Comparison of ENCODE assay signal across 24 mouse cellular contexts in genomic region chr1:43301866-43302571, GRCm38 (mm10).
DNase-seq lines count a peak whose midpoint lies in the region; ATAC-seq and TF ChIP-seq lines count a peak whose summit lies in the region.
"Had no signal": no experiment of that assay in that cellular context is flagged by ENCODE, and none has a peak within 500 bp of the region (broad histone marks: within the 10 kb centered on the region; RNA-seq: fewer than 3 reads in every experiment).

No protein-coding gene starts in this region.

- no peaks in the 10 kb centered on the region for H3K36me3 ChIP-seq in kidney, embryonic 16.5 days (ENCODE audit: insufficient read depth, low read length)
- no peaks in the 10 kb centered on the region for H3K36me3 ChIP-seq in stomach, embryonic 16.5 days (ENCODE audit: control insufficient read depth, insufficient read depth, low read length)
- no peaks in the 10 kb centered on the region for H3K36me3 ChIP-seq in stomach, postnatal 0 days (ENCODE audit: control insufficient read depth, insufficient read depth, low read length)
- H3K36me3 ChIP-seq: forebrain, embryonic 15.5 days; G1E; limb, embryonic 12.5 days; midbrain, embryonic 15.5 days; neural tube, embryonic 15.5 days had no signal

- ATAC-seq in kidney, embryonic 16.5 days (ENCODE audit: low FRiP score, low TSS enrichment): 0 out of 2 replicates have a peak, but pooled peaks have one; percentile 12
- 0 out of 2 replicates have a peak, but pooled peaks have one; percentile 38 for ATAC-seq in stomach, embryonic 16.5 days (ENCODE audit: insufficient read depth, low FRiP score)
- no peak for ATAC-seq in stomach, postnatal 0 days (ENCODE audit: low FRiP score, low TSS enrichment)
- ATAC-seq: forebrain, embryonic 15.5 days; midbrain, embryonic 15.5 days had no signal

- no peaks in the 10 kb centered on the region for H3K9me3 ChIP-seq in kidney, embryonic 16.5 days (ENCODE audit: low read length)
- no peaks in the 10 kb centered on the region for H3K9me3 ChIP-seq in stomach, embryonic 16.5 days (replicated peaks; ENCODE audit: control insufficient read depth, low read length)
- no peaks in the 10 kb centered on the region for H3K9me3 ChIP-seq in stomach, postnatal 0 days (ENCODE audit: control insufficient read depth, low read length)
- H3K9me3 ChIP-seq: forebrain, embryonic 15.5 days; G1E; limb, embryonic 12.5 days; midbrain, embryonic 15.5 days; neural tube, embryonic 15.5 days had no signal

- no peak for TF ChIP-seq EP300 in stomach, postnatal 0 days (optimal IDR thresholded peaks at IDR 0.05)

- 0 out of 2 replicates have a peak overlapping the region, but pooled peaks have one; percentile 4 for H3K27ac ChIP-seq in kidney, embryonic 16.5 days (ENCODE audit: low read length)
- no peak overlapping the region for H3K27ac ChIP-seq in stomach, embryonic 16.5 days (ENCODE audit: low read length)
- no peak overlapping the region for H3K27ac ChIP-seq in stomach, postnatal 0 days (replicated peaks)
- H3K27ac ChIP-seq: forebrain, embryonic 15.5 days; hindbrain, embryonic 14.5 days; left cerebral cortex, adult 2 months; limb, embryonic 12.5 days; liver, embryonic 14.5 days; midbrain, embryonic 15.5 days; neural tube, embryonic 15.5 days had no signal

- WGBS in kidney, embryonic 16.5 days: 53% methylated on average over 7 of the region's 7 CpGs
- 58% methylated on average over 7 of the region's 7 CpGs for whole genome bisulfite sequencing in stomach, embryonic 16.5 days
- 59% methylated on average over 7 of the region's 7 CpGs for WGBS in stomach, postnatal 0 days

- no peak for TF ChIP-seq CTCF in stomach, postnatal 0 days (IDR thresholded peaks at IDR 0.05; ENCODE audit: low read depth)

- peaks cover 17% of the 10 kb centered on the region for H3K4me1 ChIP-seq in kidney, embryonic 16.5 days (ENCODE audit: insufficient read depth, low read length)
- peaks cover 3% of the 10 kb centered on the region; the same call in 1 of the 2 replicates for H3K4me1 ChIP-seq in stomach, embryonic 16.5 days (ENCODE audit: control insufficient read depth, insufficient read depth, low read length)
- H3K4me1 ChIP-seq in stomach, postnatal 0 days (replicated peaks; ENCODE audit: control insufficient read depth, insufficient read depth): no peaks in the 10 kb centered on the region
- H3K4me1 ChIP-seq: forebrain, embryonic 15.5 days had no signal

- peak; percentile 88 for DNase-seq in heart, adult 11 months
- no peak for DNase-seq in heart, adult 18-20 months
- DNase-seq in kidney, adult 18-20 months: no peak
- no peak for DNase-seq in stomach, postnatal 0 days (ENCODE audit: low spot score)
- no peak for DNase-seq in frontal cortex, postnatal 10 days (ENCODE audit: low spot score in 2 of 2)
- DNase-seq in left cerebral cortex, adult 8-10 months (ENCODE audit: low spot score in 2 of 2): no peak
- DNase-seq: cerebellum, adult 18-20 months; cerebellum, postnatal 25 days; gastrocnemius, postnatal 25 days; heart, postnatal 14 days; kidney, adult 9 months; lung, postnatal 10 days had no signal

- H3K9ac ChIP-seq in kidney, embryonic 16.5 days (replicated peaks; ENCODE audit: low read length): no peak overlapping the region
- no peak overlapping the region for H3K9ac ChIP-seq in stomach, embryonic 16.5 days (ENCODE audit: low read length)
- H3K9ac ChIP-seq in stomach, postnatal 0 days (ENCODE audit: low read length): no peak overlapping the region
- H3K9ac ChIP-seq: forebrain, embryonic 15.5 days; hindbrain, embryonic 14.5 days; limb, embryonic 12.5 days; liver, embryonic 14.5 days; midbrain, embryonic 15.5 days; neural tube, embryonic 15.5 days had no signal

- no peak overlapping the region for H3K4me2 ChIP-seq in kidney, embryonic 16.5 days (replicated peaks; ENCODE audit: low read depth, low read length)
- no peak overlapping the region for H3K4me2 ChIP-seq in stomach, embryonic 16.5 days (ENCODE audit: low read depth, low read length)
- H3K4me2 ChIP-seq in stomach, postnatal 0 days (replicated peaks; ENCODE audit: low read depth): no peak overlapping the region
- H3K4me2 ChIP-seq: forebrain, embryonic 15.5 days; hindbrain, embryonic 14.5 days; limb, embryonic 12.5 days; midbrain, embryonic 15.5 days; neural tube, embryonic 15.5 days had no signal

- H3K4me3 ChIP-seq in kidney, embryonic 16.5 days (ENCODE audit: low read length): no peak overlapping the region
- H3K4me3 ChIP-seq in stomach, embryonic 16.5 days (replicated peaks; ENCODE audit: low read length): no peak overlapping the region
- no peak overlapping the region for H3K4me3 ChIP-seq in stomach, postnatal 0 days (ENCODE audit: low read depth, low read length)
- H3K4me3 ChIP-seq: erythroblast, embryonic 14.5 days; forebrain, embryonic 15.5 days; left cerebral cortex, adult 2 months; limb, embryonic 12.5 days; megakaryocyte, embryonic 14.5 days; midbrain, embryonic 15.5 days; neural tube, embryonic 15.5 days had no signal

- no peaks in the 10 kb centered on the region for H3K27me3 ChIP-seq in kidney, embryonic 16.5 days (ENCODE audit: insufficient read depth, low read length)
- H3K27me3 ChIP-seq in stomach, embryonic 16.5 days (ENCODE audit: control insufficient read depth, insufficient read depth, low read length): no peaks in the 10 kb centered on the region
- H3K27me3 ChIP-seq in stomach, postnatal 0 days (ENCODE audit: control insufficient read depth, insufficient read depth, low read length): no peaks in the 10 kb centered on the region
- H3K27me3 ChIP-seq: forebrain, embryonic 15.5 days; limb, embryonic 12.5 days; megakaryocyte, embryonic 14.5 days; midbrain, embryonic 15.5 days; neural tube, embryonic 15.5 days had no signal
